Mouse (Mus musculus) ES-Bruce4 (cell line): ENCODE results near the gene Gucy2d.

ENCODE experiments used
- CTCF ChIP-seq: IDR thresholded peaks from one replicate; pipeline ENCODE4 v1.8.1; 2011; ENCODE audit warnings: low read depth, low read length
- EP300 ChIP-seq: IDR thresholded peaks from 2 replicates; pipeline ENCODE4 v1.6.1; 2011; ENCODE audit warnings: low read depth, low read length; ENCODE audit not compliant: insufficient read depth
- POLR2A ChIP-seq: IDR thresholded peaks from one replicate; pipeline ENCODE4 v1.8.1; 2011; ENCODE audit warnings: low read length; ENCODE audit not compliant: insufficient read depth

GRCm38 (mm10) chr7:98413115-98413514 lies 27.1 kb upstream of the Gucy2d start:
- no peak for TF ChIP-seq CTCF
- TF ChIP-seq EP300: no peak
- TF ChIP-seq POLR2A: no peak
